Mouse (Mus musculus) ovary, postnatal 36 days (tissue): ENCODE data around the gene Fbn1.

Source experiments
- DNase-seq: peaks from one replicate; pipeline ENCODE4 v3.0.0; 2022; ENCODE audit warnings: low spot score, mixed read lengths

Gene Fbn1

GRCm38 (mm10) chr2:125394428-125395101 is 113.2 kb downstream of the Fbn1 start:
- no peak for DNase-seq

- DNase-seq = no peak
Measured at GRCm38 (mm10) chr2:125391582-125391981, 116.2 kb downstream of the Fbn1 start.

DNA sequence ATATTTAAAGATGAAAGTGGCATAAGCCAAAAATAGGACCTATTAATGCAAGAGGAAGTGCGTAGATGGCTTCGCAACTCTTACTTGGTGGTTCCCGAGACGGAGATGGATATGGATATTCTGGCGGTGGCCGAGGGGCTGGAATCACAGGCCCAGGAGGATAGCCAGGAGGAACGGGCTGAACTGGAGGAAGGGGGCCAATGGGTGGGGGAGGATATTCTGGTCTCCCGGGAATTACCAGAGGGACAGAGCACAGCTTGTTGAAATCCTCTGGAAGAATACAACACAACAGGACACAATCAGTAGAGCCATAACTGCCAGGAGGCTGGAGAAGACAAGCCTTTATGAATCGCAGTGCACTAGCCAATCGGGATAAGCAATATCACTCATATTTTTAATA is 118.0 kb downstream of the Fbn1 start:
- DNase-seq = no peak

GRCm38 (mm10) chr2:125386221-125386965 is 121.4 kb downstream of the Fbn1 start:
- no peak for DNase-seq

DNA sequence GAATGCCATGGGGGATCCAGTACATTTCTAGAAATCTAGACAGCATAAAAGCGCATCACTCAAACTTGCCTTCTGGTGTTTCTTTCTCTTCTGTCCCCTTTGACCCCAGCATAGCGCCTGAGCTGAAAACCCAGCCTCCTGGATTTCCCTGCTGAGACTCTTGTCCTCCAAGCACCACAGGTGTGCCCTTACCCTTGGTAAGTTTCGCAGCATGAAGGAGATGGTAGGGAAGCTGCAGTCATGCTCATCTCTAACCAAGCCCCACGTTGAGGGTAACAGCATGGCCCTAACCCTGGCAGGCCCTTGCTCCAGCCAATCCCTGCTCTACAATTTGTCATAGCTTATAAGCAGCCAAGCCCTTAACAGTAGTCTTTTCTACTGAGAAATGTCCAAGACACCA is 122.9 kb downstream of the Fbn1 start:
- no peak for DNase-seq

GRCm38 (mm10) chr2:125384415-125384814 is 123.4 kb downstream of the Fbn1 start:
- no peak for DNase-seq

DNA sequence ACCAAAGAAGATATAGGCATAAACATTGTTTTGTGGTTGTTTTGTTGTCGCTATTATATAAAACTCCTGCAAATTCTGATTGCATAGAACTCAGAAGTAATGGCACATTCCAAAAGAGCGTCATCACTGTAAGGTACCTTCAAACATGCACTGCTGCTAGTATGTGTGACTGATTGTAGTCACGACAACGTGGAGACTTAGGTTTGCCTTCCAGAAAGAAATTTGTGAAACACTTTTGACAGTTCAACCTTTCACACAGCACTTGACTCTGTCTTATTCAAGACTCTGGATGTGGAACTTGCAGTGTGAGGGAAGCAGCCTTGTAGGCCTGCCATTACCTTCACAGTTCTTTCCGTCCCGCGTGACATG is 124.5 kb downstream of the Fbn1 start:
- DNase-seq = no peak

GRCm38 (mm10) chr2:125382613-125383272 is 125.0 kb downstream of the Fbn1 start:
- no peak for DNase-seq

DNA sequence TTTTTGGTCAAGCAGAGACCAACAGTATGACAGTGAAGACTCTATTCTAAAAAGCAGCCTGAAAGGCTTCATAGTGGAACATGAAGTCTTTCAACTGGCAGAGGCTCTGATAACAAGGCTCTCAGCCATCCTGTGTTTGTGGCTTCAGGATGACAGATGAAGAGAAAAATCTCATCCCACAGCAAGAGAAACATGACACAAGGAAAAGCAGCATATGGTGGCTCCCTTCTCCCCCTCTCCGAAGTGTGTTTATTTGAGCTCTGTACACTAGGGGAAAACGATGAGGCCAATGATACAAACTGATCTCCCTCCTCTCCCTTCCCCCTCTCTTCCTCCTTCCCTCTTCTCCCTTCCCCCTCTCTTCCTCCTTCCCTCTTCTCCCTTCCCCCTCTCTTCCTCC is 127.7 kb downstream of the Fbn1 start:
- no peak for DNase-seq

GRCm38 (mm10) chr2:125379206-125379605 is 128.6 kb downstream of the Fbn1 start:
- no peak for DNase-seq

DNA sequence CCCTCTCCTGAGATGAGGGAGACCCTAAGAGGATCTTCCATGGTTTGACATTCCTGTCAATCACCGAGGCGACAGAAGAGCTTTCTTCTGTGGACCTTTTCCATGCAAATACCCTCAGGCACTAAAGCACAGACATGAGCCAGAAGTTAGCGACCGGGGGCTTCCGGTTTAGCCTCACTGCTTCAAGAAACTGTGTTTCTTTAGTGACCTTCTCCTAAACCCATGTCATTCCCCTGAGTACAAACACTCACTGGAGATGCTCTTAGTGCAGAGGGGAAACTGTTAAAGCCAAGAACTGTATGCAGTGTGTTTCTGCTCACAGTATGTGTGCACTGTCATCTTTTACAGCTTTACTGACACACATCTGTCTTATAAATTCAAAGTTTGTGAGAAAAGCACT is 131.9 kb downstream of the Fbn1 start:
- DNase-seq = no peak

DNA sequence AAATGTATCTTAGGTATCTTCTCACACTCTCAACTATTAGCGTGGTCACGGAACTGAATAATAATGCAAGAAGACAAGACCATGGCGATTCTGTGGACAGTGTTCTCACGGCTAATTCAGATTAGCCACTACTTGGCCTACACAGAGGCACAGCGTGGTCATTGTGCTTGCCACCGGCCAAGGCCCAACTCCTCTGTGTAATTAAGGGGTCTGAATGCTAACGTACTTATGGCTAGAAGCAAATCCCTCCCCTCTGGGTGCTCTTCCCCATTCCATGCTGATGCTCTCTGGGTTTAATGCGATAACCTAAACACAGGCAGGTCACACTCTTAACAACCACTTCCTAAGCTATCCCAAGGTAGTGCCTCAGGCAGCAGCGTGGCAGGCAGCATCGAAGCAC is 132.5 kb downstream of the Fbn1 start:
- DNase-seq = no peak

DNA sequence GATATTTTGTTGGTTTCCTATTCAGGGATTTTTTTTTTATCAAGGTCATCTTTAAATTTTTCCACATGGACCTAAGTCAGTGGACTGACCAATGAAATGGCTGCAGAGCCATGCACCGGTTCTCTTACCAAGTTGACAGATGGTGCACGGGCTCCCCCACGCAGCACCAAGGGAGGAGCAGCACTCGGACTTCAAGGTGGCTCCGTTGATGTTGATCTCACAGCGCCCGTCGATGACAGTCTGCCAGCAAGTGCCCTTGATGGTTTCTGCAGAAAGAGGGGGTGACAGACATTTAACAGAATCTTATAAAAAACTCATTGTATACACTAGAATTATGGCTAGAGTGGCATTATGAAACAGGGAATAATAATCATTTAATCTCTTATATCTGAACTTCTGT is 138.1 kb downstream of the Fbn1 start:
- no peak for DNase-seq

GRCm38 (mm10) chr2:125368616-125369015 is 139.2 kb downstream of the Fbn1 start:
- DNase-seq = no peak

DNA sequence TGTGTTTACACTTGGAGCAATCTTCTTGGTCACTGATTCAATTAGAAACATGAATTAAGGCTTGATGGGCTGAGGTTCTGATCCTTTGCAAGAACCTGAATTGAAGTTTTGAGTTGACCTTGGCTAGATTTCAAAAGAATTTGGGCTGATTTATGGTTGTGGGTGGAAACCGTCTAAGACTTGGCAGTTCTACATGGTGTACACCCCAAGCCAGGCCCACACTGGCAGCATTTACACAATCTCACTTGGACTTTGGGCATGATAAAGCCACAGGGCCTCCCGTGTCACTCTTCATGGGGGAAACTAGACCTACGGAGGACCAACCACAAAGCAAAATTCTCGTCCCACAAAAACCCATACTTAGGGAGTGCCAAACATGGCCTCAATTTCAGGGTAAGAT is 146.1 kb downstream of the Fbn1 start:
- no peak for DNase-seq

- DNase-seq = no peak
Measured at GRCm38 (mm10) chr2:125356486-125356885, 151.3 kb downstream of the Fbn1 start.

DNA sequence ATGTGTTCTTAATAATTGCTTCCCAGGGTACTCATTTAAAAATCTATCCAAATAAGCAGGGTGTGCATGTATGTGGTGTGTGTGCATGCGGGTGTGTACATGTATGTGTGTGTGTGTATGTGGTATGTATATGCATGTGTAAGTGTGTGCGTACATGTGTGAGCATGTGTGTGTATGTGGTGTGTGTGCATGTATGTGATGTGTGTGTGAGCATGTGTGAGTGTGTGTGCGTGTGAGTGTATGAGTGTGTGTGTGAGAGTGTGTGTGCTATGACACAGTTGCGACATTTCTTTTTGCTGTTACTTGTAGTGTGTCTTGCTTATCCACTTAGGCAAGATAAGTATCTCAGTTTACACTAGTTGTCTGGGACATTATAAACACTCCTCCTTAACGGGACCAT is 151.7 kb downstream of the Fbn1 start:
- DNase-seq = no peak

DNA sequence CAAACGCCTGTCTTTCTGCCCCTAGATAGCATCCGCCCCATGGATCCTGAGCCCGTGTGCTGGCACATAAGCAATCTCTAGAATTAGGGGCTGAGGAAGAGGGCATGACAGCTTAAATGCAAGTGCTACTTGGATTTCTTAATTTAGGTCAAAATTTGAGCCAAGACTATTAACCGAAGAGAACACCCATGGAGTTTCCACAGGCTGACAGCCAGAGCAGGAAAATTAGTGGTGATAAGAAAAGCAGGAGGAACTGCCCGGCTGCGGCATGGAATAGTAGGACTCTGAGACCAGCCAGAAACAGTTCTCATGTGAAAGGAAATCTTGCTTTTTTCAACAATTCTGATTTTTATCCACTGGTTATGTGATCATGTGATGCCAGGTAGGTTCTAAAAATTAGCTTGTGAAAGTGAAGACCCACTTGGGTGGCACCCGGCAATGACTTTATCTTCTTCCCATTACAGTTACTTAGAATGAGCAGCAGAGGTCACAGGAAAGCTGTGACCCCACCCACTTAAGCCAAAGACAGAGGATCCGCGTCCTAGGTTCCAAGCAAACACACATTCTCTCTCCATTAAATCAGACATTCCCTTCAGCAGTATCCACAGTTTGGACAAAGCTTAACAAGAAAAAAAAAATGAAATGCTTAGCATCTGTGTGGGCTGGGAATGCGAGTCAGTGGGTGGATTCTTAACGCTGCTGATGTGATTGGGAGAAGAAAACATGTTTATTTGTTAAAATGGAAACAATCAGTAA is 152.4 kb downstream of the Fbn1 start:
- DNase-seq = no peak

DNA sequence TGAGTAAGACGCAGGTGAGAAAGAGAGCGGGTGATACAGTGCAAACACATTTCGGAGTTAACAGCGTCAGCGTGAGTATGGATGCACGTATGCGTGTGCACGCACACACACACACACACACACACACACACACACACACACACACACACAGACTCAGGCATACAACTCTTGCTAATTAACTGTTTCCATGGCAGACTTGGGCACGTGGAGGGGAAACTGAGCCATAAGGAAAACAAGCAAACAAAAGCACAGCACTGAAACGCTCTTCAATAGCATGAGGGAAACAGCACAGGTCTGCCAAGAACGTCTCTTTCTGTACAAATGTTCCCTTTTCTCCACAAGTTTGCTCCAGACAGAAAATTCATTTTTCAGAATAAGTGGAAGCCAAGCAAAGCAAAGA is 153.2 kb downstream of the Fbn1 start:
- DNase-seq = no peak

DNA sequence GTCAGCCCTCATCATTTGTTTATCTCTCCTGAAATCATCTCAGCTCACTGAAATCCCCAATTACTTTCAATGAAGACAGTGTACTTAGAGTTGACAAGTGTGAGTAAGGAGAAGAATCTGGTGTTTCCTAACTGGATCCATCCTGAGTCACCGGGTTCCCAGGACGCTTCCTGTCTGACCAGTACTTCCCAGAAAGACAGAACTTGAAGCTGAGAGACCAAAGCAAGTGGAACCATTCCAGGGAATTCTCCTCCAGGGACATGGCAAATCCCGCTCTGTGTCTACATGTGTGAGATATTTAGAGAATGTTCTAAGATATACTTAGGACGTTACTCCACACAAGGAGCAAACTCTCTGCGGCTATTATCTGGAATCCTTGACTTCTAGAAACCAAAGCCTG is 158.6 kb downstream of the Fbn1 start:
- no peak for DNase-seq

DNA sequence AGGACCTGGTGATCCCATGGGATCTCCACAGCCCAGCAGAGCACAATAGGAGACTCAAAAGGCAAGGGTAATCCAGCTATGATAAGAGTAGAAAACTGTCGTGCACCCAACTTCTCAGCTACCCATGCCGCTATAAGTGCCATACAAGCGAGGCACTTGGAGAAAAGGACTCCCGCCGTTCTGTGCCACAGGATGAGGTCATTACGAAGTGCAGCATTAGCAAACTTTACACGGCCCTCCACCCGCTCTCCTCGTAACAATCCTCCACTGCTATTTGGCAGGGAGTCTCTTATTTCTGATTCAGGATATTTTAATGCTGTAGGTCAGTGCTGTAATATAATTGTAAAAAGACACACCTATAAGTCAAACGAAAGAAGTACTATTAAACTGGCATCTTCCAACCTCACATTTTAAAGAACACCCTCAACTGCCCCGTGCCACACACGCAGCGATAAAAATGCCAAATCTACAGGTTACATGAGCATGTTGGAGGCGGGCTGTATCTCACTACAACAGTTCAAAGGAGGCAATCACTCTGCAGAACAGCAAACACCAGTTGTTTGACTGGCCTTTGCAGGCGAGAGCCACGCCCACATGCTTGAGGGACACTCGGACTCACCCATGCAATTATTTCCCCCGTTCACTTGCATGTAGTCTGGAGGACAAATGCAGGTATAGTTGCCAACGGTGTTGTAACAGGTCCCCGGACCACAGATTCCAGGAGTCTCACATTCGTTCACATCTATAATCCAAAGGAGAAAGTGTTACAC is 165.4 kb downstream of the Fbn1 start:
- no peak for DNase-seq

DNA sequence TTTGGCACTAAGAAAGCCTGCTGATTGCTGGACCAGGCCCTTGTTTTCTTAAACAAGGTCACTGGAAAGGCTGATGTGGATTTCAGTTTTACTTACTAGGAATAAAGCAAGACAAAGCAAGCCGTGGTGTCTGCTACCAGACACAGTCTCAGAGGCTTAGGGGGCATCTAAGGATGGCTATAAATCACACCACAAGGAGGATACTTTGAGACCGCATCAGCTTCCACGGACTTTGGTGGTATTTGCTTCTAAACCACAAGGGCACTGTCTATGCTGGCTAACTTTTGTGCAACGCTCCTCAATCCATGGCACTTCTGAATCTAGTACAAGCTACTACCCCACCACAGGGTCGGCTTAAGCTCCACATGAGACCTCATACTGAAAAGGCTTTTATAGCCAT is 167.4 kb downstream of the Fbn1 start:
- no peak for DNase-seq
